Mouse (Mus musculus): ENCODE results near the gene Faim.

Faim gene

GRCm38 (mm10) chr9:98985800-98986475 is at the start of gene Faim:
TSS of gene Faim (plus strand) at chr9:98986373.
- DNase-seq = peak; percentile 100

GRCm38 (mm10) chr9:98939290-98939689 is 46.9 kb upstream of the Faim start:
- DNase-seq = no peak

- no peak for DNase-seq
Measured at GRCm38 (mm10) chr9:98952171-98953050, 33.8 kb upstream of the Faim start.

GRCm38 (mm10) chr9:98953291-98953690 is 32.9 kb upstream of the Faim start:
- no peak for DNase-seq

GRCm38 (mm10) chr9:98953830-98954229 is 32.3 kb upstream of the Faim start:
- no peak for DNase-seq

GRCm38 (mm10) chr9:98954391-98955102 is 31.6 kb upstream of the Faim start:
- DNase-seq = no peak

GRCm38 (mm10) chr9:98955103-98955715 is 31.0 kb upstream of the Faim start, which contains the start of gene Foxl2:
TSS of gene Foxl2 (plus strand) at chr9:98955288.
- DNase-seq = no peak

- DNase-seq = no peak
Measured at GRCm38 (mm10) chr9:98955716-98956224, 30.4 kb upstream of the Faim start.

GRCm38 (mm10) chr9:98956591-98957381 is 29.4 kb upstream of the Faim start:
- no peak for DNase-seq

GRCm38 (mm10) chr9:98957751-98958351 is 28.3 kb upstream of the Faim start:
- DNase-seq = no peak

- no peak for DNase-seq
Measured at GRCm38 (mm10) chr9:98958628-98959027, 27.5 kb upstream of the Faim start.

- DNase-seq = no peak
Measured at GRCm38 (mm10) chr9:98959851-98960250, 26.3 kb upstream of the Faim start.

- no peak for DNase-seq
Measured at GRCm38 (mm10) chr9:98960348-98960747, 25.8 kb upstream of the Faim start.

- DNase-seq = no peak
Measured at GRCm38 (mm10) chr9:98961591-98962477, 24.3 kb upstream of the Faim start.

- no peak for DNase-seq
Measured at GRCm38 (mm10) chr9:98962478-98963142, 23.6 kb upstream of the Faim start.

- no peak for DNase-seq
Measured at GRCm38 (mm10) chr9:98963661-98964060, 22.5 kb upstream of the Faim start.

GRCm38 (mm10) chr9:98965084-98965483 is 21.1 kb upstream of the Faim start:
- DNase-seq = no peak

GRCm38 (mm10) chr9:98973101-98973521 is 13.1 kb upstream of the Faim start:
- DNase-seq = no peak

GRCm38 (mm10) chr9:98973561-98973960 is 12.6 kb upstream of the Faim start:
- DNase-seq = no peak

- no peak for DNase-seq
Measured at GRCm38 (mm10) chr9:98974898-98975297, 11.3 kb upstream of the Faim start.

All from kidney, adult 9 months (tissue).